Mouse (Mus musculus) skeletal muscle tissue, postnatal 0 days (tissue): Measurements from ENCODE around the gene Olfr1037. TPM values are rescaled to one million over a fixed set of nuclear protein-coding genes. Genes with fewer than 3 reads are reported as not detected.

ENCODE experiments used
- polyA plus RNA-seq: library from polyadenylated mRNA; unstranded; fragments of >200 nt; fragmentation: Nextera tagmentation; extraction: Ambion mirVana; gene quantifications from 2 replicates; pipeline ENCODE4 v1.2.1, GENCODE M21; 2015

The Olfr1037 gene
- polyA plus RNA-seq, result not detected in 2 replicates

DNA sequence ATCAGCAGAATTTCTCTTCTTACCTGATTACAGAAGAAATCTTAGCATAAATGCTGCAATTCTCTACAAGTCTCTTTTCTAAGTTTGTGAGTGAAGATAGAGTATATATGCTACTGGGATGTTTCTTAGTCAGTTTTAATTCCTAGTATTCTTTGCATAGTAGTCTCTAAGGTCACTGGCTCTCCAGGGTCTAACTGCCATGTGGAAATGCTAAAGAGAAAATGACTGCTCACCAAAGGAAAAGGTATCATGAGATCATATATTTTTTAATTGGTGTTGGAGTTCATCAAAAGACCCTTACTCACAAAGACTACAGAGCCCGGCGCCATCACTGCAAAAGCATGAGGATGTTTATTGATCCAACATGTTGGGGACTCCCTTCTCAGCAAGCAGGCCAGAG, at the start of gene Olfr1037:
Gene Olfr1037 (minus strand): TSS at position 101 of the 400 bp plus-strand sequence.

GRCm38 (mm10) chr2:86135828-86136227, 48.6 kb upstream of the Olfr1037 start, which contains the start of gene Olfr1039:
Gene Olfr1039 (minus strand): TSS chr2:86135928.

GRCm38 (mm10) chr2:86073692-86074091, 13.5 kb downstream of the Olfr1037 start, which contains the start of gene Olfr1036:
Gene Olfr1036 (plus strand): TSS chr2:86073992.

GRCm38 (mm10) chr2:86045561-86045960, 41.6 kb downstream of the Olfr1037 start, which contains the start of gene Olfr1034:
Gene Olfr1034 (plus strand): TSS chr2:86045861.

Other genes with a start within 250 kb of the Olfr1037 start
- not detected in 2 replicates for gene Olfr1019, start 241.9 kb downstream of the Olfr1037 start, polyA plus RNA-seq
- not detected in 2 replicates for gene Olfr1020, start 240.4 kb downstream of the Olfr1037 start, polyA plus RNA-seq
- not detected in 2 replicates for gene Olfr1022, start 218.8 kb downstream of the Olfr1037 start, polyA plus RNA-seq
- not detected in 2 replicates for gene Olfr1023, start 201.7 kb downstream of the Olfr1037 start, polyA plus RNA-seq
- not detected in 2 replicates for gene Olfr1024, start 182.3 kb downstream of the Olfr1037 start, polyA plus RNA-seq
- gene Olfr1025-ps1, start 172.2 kb downstream of the Olfr1037 start, polyA plus RNA-seq, result not detected in 2 replicates
- not detected in 2 replicates for gene Olfr1026, start 165.8 kb downstream of the Olfr1037 start, polyA plus RNA-seq
- gene Olfr1028, start 136.9 kb downstream of the Olfr1037 start, polyA plus RNA-seq, result not detected in 2 replicates
- gene Olfr1029, start 113.5 kb downstream of the Olfr1037 start, polyA plus RNA-seq, result not detected in 2 replicates
- not detected in 2 replicates for gene Olfr1030, start 108.1 kb downstream of the Olfr1037 start, polyA plus RNA-seq
- gene Olfr1031, start 97.1 kb downstream of the Olfr1037 start, polyA plus RNA-seq, result not detected in 2 replicates
- not detected in 2 replicates for gene Olfr1032, start 81.8 kb downstream of the Olfr1037 start, polyA plus RNA-seq
- gene Olfr1033, start 66.8 kb downstream of the Olfr1037 start, polyA plus RNA-seq, result 0.53 and 2.5 TPM in 2 replicates
- gene Olfr1034, start 41.5 kb downstream of the Olfr1037 start, polyA plus RNA-seq, result not detected in 2 replicates
- gene Olfr1036, start 13.4 kb downstream of the Olfr1037 start, polyA plus RNA-seq, result not detected in 2 replicates
- not detected in 2 replicates for gene Olfr1039, start 48.5 kb upstream of the Olfr1037 start, polyA plus RNA-seq
- gene Olfr1040, start 59.3 kb upstream of the Olfr1037 start, polyA plus RNA-seq, result not detected in 2 replicates
- gene Olfr1042, start 74.5 kb upstream of the Olfr1037 start, polyA plus RNA-seq, result not detected in 2 replicates
- not detected in 2 replicates for gene Olfr1043, start 80.1 kb upstream of the Olfr1037 start, polyA plus RNA-seq
- not detected in 2 replicates for gene Olfr1044, start 90.4 kb upstream of the Olfr1037 start, polyA plus RNA-seq
- not detected in 2 replicates for gene Olfr52, start 98.3 kb upstream of the Olfr1037 start, polyA plus RNA-seq
- not detected in 2 replicates for gene Olfr1045, start 115.6 kb upstream of the Olfr1037 start, polyA plus RNA-seq
- gene Olfr1046, start 131.9 kb upstream of the Olfr1037 start, polyA plus RNA-seq, result not detected in 2 replicates
- gene Olfr1047, start 144.0 kb upstream of the Olfr1037 start, polyA plus RNA-seq, result not detected in 2 replicates
- gene Olfr1048, start 152.9 kb upstream of the Olfr1037 start, polyA plus RNA-seq, result not detected in 2 replicates
- gene Olfr1049, start 170.9 kb upstream of the Olfr1037 start, polyA plus RNA-seq, result not detected in 2 replicates
- not detected in 2 replicates for gene Olfr1051, start 191.7 kb upstream of the Olfr1037 start, polyA plus RNA-seq
- gene Olfr1052, start 205.1 kb upstream of the Olfr1037 start, polyA plus RNA-seq, result not detected in 2 replicates
- not detected in 2 replicates for gene Olfr1053, start 227.9 kb upstream of the Olfr1037 start, polyA plus RNA-seq
- gene Olfr1054, start 248.0 kb upstream of the Olfr1037 start, polyA plus RNA-seq, result not detected in 2 replicates